Mouse (Mus musculus) gastrocnemius, postnatal 14 days (tissue): ENCODE measurements around the gene Tead2. TPM values are rescaled to one million over a fixed set of nuclear protein-coding genes. Genes with fewer than 3 reads are reported as not detected.

Experiments used
- DNase-seq: peaks from one replicate; pipeline ENCODE4 v3.0.0; 2021; ENCODE audit warnings: mixed read lengths
- intact Hi-C: fragments of 180-260 bp; cut with DNase I; formaldehyde crosslinking; loops from one replicate; pipeline ENCODE4 v1.15.1; 2025; ENCODE audit warnings: low total_unique reads
- total RNA-seq, 2 experiments: library from RNA; stranded (reverse); gene quantifications; 2 replicates each; pipeline ENCODE4 v1.2.3; 2021

Gene Tead2
- total RNA-seq, 2 experiments from 2014 or later: 7.1 to 10.9 TPM

GRCm38 (mm10) chr7:45190186-45190585 lies 25.4 kb upstream of the Tead2 start:
- DNase-seq: no peak
- intact Hi-C loops: no loop called here

GRCm38 (mm10) chr7:45191161-45191560 lies 24.4 kb upstream of the Tead2 start:
- intact Hi-C loops: no loop called here
- peak; percentile 2 for DNase-seq

DNA sequence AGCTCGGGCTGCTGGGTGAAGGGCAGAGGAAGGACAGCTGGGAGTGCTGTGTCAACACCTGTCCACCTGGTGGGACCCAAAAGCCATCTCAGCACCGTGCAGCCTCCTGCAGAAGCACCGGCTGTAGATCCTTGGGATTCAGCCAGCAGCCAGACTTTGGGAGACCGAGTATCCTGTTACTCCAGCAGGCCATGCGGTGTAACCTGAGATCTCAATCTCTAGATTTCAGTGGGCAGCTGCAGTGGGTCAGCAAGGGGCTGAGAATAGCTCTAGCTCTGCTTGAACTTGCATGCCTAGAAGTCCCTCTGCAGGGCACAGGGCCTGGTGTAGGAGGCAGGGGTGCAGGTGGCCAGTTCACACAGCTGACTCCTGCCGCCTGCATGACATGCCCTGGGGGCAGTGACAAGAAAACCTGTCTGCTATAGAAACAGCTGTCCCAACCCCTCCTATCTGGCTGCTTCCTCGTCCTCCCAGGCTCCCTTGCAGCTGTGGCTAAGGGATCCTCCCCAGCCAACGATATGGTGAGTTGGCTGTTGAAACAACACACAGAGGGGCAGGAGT lies 23.7 kb upstream of the Tead2 start:
- intact Hi-C loops: no loop called here
- peak; percentile 73 for DNase-seq

DNA sequence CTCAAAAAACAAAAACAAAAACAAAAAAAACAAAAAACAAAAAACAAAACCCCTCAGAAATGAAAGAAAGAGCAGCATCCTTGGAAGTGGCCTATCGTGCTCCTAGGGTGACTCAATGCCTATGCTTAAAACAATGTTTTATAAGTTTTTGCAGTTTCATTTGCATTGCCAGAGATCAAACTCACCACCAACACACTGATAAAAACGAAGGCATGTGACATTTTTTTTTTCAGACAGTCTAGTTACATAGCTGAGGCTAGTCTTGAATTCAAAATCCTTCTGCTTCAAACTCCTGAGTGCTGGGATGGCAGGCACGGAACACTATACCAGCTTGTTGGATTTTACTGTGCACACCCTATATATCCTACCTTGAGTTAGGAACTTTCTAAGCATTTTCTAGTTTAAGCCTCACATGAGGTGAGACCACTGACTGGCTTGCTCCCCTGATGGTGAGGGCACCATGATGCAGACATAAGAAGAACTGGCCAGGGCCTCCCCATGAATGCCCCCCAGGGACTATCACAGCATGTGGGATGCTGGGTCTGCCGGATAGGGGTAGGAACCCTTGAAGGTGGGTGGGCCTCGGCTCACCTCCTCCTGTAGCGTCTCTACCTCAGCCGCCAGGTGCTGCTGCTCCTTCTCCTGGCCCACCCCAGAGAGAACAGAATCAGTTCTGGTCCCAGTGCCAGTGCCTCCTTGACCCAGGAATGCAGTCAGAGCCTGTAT lies 22.8 kb upstream of the Tead2 start:
- intact Hi-C loops: no loop called here
- DNase-seq: no peak

GRCm38 (mm10) chr7:45193406-45193805 lies 22.1 kb upstream of the Tead2 start:
- peak; percentile 40 for DNase-seq
- intact Hi-C loops: no loop called here

DNA sequence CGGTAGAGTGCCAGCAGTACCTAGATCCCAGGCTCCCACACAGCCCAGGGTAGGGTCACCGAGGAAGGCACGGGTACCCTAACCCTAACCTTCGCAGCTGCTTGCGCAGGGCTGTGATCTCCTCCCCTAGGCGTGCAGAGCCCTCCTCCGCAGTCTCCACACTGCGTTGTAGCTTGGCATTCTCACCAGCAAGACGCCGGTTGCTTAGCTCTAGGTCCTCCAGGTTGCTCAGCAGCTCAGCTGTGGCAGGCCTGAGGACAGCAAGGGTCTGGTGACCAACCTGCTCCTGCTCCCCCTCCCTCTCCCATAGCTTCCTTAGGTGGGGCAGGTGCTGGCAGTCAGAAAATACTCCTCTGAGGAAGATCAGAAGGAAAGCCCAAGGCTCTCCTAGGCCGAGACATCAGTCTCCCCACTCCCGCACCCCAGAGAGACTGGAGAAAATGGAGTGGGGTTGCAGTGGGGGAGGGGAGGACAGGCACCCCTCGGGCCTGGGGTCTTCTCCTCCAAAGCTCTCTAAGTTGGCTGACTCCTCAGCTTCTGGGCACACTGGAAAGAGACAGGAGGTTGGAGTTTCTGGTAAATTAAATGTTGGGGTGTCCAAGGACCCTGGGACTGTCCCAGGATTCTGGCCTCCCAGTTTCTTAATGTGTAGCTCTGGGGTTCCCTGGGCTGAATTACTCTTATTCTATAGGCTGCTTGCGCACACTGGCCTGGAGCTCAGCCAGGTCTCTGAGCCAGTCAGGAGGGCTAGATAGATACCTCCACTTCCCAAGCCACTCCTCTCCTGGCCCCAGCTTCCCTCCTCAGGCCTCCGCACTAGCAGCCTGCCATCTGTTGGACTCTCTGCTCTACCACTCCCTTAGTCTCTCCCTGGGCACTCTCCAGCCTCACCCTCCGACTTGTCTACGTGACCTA lies 21.4 kb upstream of the Tead2 start:
- no peak for DNase-seq
- intact Hi-C loops: no loop called here

- peak; percentile 50 for DNase-seq
- intact Hi-C loops: no loop called here
These were observed 20.0 kb upstream of the Tead2 start for GRCm38 (mm10) chr7:45195341-45196175.

DNA sequence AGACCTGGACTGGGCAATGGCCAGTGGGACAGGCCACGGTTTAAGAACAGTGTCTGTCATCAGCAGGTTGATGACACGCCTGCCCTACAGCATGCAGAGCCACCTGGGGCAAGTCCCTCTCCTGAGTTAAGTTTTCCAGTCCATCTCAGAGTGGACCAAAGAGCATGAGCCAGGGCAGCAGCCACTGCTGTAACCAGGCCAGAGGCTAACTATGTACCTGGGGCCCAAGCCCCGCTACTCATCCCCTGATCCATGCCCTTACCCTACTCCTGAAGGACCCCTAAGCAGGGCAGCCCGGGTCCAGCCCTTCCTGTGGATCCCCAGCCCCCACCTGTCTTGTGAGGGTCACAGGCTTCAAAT lies 19.4 kb upstream of the Tead2 start:
- no peak for DNase-seq
- intact Hi-C loops: no loop called here

DNA sequence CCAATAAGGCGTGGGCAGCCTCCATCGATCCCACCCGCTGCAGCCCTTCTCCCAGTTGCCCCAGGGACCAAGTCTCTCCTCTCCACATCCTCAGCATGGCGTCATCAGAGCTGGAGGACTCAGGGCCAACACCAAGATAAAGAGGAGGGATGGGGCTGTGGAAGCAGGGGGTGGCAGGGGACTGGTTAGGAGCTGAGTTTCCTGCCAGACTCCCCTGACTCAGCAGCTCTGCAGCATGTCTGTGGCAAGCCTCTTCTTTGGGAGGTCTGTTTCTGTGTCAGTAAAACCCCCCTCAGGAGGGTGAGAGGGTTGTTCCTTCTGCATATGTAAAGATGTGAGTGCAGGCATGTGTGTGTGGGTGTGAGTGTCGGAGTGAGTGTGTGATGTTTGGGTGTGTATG lies 18.6 kb upstream of the Tead2 start:
- no peak for DNase-seq
- intact Hi-C loops: no loop called here

- DNase-seq: peak; percentile 80
- intact Hi-C loops: no loop called here
These were observed 17.1 kb upstream of the Tead2 start for GRCm38 (mm10) chr7:45198435-45198834.

- intact Hi-C loops: no loop called here
- DNase-seq: no peak
These were observed 16.6 kb upstream of the Tead2 start for GRCm38 (mm10) chr7:45198961-45199360.

DNA sequence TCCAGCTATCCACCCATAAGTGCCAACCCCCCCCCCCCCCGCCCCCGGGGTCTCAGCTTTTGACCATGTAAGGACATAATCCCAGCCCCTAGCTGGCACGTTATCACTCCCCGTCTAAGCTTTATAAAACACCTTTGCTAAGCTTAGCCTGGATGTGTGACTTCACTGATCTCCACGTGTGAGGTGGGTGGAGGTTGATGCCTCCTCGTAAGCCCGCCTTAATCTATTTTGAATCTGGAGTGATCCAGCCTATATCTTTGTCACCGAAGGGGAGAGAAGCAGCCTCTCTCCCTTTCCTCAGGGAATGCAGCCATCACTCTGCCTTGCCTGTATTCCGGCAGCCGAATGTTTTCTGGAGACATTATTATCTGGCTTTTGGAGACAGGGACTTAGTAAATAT lies 12.9 kb upstream of the Tead2 start:
- DNase-seq: no peak
- intact Hi-C loops: no loop called here

DNA sequence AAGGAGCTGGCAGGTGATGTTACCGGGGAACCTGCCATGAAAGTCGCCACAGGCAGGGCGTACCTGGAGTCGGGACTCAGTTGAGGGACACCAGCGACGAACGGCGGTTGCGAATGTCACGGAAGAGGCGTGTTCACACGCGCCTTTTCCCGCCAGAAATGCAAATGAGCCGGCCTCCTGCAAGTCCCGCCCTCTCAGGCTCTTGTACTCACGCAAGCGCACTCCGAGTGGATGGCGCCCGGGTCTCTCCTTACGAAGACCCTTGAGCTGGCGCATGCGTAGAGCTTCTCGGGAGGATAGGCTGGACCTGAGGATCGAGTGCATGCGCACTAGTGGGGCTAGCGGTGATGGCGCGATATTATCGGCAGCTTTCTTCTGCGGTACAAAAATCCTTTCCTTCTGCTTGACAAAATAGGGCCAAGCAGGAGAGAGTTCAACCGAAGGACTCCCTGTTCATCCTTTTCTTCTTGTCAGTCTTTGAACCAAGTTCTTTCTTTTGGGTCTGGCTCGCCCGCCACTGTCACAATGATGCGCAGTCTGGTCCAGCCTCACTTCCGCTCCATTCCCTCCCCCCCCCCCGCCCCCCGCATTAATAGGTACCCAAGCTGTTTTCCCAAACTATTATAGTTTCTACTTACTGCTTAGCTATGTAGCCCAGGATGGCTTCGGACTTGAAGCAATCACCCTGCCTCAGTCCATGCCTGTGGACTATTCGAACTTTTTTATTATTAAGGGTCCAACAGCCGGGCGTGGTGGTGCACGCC lies 11.0 kb upstream of the Tead2 start, which contains the start of gene Ccdc155:
Gene Ccdc155 (minus strand): TSS at position 513 of the 764 bp plus-strand sequence.
- intact Hi-C loops: no loop called here
- peak; percentile 89 for DNase-seq

GRCm38 (mm10) chr7:45208260-45208659 lies 7.3 kb upstream of the Tead2 start:
- intact Hi-C loops: no loop called here
- no peak for DNase-seq

DNA sequence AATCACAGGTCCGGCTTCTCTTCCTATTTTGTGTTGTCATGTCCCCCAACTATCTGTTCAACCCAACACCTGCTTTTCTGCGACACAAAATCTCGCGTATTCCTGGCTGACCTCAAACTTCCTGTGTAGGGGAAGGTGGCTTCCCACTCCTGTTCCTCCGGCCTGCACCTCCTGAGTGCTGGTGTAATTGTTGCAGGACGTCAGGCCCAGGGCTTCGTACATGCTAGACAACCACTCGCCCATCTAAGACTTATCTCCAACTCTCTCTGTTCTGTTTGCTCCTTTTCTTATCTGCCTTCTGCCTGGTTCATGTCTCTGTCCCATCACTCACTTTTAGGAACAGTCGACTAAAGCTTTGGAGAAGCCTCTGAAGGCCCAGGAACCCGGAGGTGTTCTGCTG lies 4.5 kb upstream of the Tead2 start:
- intact Hi-C loops: no loop called here
- DNase-seq: no peak

DNA sequence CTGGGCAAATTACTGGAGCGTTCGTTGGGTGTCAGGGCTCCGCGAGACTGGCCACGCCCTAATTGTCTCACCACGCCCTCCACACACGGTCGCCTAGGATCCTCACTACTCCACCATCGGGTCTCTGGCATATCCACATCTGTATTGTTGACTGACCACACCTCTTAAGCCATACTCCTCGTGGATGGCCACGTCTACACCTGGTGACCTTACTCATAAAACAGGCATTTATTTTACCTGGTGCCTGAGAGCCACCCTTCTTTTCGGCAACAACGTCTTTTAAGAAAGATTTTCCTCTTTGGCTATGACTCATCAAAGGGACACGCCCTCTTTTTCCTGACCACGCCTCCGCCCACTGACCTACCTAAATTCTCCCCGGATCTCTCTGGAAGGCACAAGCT lies 3.7 kb upstream of the Tead2 start, which contains the start of gene Dkkl1:
Gene Dkkl1 (minus strand): TSS at position 297 of the 401 bp plus-strand sequence.
- DNase-seq: no peak
- intact Hi-C loops: no loop called here

DNA sequence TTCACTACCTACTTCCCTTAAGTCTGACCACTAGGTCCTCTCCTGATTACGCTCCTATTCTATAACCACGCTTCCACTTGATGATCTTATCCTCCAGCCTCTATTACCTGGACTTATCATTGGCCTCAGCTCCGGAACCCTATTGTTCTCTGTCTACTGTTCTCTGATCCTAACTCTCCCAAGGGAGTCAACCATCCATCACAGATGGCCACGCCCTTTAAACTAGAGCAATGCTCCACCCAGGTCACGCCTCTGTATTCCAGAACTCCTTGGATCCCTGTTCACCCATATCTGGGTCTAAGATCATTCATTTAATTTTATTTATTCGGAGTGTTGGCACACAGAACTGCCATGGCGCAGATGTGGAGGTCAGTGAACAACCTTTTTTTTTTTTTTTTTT lies 3.2 kb upstream of the Tead2 start:
- no peak for DNase-seq
- intact Hi-C loops: no loop called here

DNA sequence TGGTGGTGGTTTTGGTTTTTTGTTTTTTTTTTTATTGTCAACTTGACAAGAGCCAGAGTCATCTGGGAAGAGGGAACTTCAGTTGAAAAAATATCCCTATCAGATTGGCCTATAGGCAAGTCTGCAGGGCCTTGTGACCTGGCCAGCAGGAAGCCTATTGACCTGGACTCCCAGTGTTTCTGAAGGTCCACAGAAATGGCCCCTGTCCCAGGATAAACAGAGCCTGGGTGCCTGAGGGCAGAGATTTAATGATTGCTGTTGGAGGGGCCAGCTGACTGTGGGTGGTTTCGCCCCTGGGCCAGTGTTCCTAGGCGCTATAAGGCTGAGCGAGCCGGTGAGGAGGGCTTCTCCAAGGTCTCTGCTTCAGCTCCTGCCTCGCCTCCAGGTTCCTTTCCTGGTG lies 1.8 kb upstream of the Tead2 start:
- no peak for DNase-seq
- intact Hi-C loops: no loop called here
